Mouse (Mus musculus) cortical plate, adult 2 months (tissue): ENCODE results near the gene Uqcrfs1.

Experiments used
- CTCF ChIP-seq: fragments of 200-500 bp; IDR thresholded peaks from 2 replicates; pipeline ENCODE4 v1.5.1; 2011; ENCODE audit warnings: mild to moderate bottlenecking, control low read depth, low read length; ENCODE audit not compliant: insufficient read depth; ENCODE audit errors: extremely low read depth
- POLR2A ChIP-seq: fragments of 200-500 bp; IDR thresholded peaks from 2 replicates; pipeline ENCODE4 v1.6.1; 2011; ENCODE audit warnings: mild to moderate bottlenecking, low read length, control low read depth; ENCODE audit not compliant: insufficient read depth; ENCODE audit errors: extremely low read depth

DNA sequence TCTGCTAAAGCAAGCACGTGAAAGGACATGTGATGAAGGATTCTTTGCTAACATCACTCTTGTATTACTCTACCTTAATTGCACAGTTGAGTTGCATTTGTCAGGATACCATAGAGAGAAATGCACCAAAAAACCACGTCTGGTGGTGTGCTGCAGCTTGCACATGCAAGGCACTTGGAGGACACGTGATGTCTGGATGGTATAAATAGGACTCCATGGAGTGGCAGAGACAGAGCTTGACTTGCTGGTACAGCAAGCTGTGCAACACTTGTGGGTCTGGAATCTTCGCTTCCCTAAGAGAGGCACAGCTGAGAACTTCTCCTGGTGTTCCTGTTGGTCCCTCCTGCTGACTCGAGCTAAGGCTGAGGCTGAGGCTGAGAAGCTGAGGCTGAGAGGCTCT is 4.2 kb upstream of the Uqcrfs1 start:
- TF ChIP-seq CTCF (no peak), POLR2A (no peak)
